Mouse (Mus musculus) splenic B cell, adult 2 months (primary cell): ENCODE data around the gene Trhr2.

Source experiments
- DNase-seq: peaks from one replicate; pipeline ENCODE4 v3.0.0-alpha.2; 2011; ENCODE audit warnings: low read depth, low spot score
- H3K27me3 ChIP-seq: 2 replicates; pipeline ENCODE4 v1.6.1; 2012; ENCODE audit warnings: mild to moderate bottlenecking, low read length, moderate library complexity, mixed read lengths; ENCODE audit not compliant: control insufficient read depth, poor library complexity, insufficient read depth, severe bottlenecking
- H3K36me3 ChIP-seq: 2 replicates; pipeline ENCODE4 v1.6.1; 2012; ENCODE audit warnings: mild to moderate bottlenecking, low read length, moderate library complexity, mixed read lengths; ENCODE audit not compliant: control insufficient read depth, poor library complexity, insufficient read depth, severe bottlenecking

Trhr2 gene

GRCm38 (mm10) chr8:122312553-122312952 is 48.0 kb downstream of the Trhr2 start:
- Histone ChIP-seq H3K27me3 (no peaks in the 10 kb centered on the region), H3K36me3 (no peaks in the 10 kb centered on the region)
- no peak for DNase-seq

DNA sequence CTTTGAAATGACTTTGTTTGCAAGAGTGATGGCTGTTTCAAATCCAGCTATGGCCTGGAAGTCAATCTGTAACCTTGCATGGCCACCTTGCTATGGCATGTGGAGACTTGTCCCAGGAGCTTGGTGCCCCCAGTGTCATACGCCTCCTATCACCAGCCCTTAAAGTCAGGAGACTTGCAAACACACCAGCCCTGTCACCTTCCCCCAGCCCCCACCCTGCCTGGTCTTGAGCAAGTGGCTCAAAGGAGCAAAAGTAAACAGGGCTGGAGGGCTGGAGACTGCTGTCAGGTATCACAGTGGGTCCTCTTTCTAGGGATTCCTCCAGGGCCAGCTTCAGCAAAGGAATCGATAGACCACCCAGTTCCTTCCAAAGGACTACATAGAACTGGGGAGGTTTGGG is 49.4 kb downstream of the Trhr2 start:
- no peaks in the 10 kb centered on the region for H3K27me3 ChIP-seq
- no peak for DNase-seq
- no peaks in the 10 kb centered on the region for H3K36me3 ChIP-seq

- Histone ChIP-seq H3K27me3 (no peaks in the 10 kb centered on the region), H3K36me3 (no peaks in the 10 kb centered on the region)
- DNase-seq, result no peak
These were observed 51.3 kb downstream of the Trhr2 start for GRCm38 (mm10) chr8:122309272-122309671.

DNA sequence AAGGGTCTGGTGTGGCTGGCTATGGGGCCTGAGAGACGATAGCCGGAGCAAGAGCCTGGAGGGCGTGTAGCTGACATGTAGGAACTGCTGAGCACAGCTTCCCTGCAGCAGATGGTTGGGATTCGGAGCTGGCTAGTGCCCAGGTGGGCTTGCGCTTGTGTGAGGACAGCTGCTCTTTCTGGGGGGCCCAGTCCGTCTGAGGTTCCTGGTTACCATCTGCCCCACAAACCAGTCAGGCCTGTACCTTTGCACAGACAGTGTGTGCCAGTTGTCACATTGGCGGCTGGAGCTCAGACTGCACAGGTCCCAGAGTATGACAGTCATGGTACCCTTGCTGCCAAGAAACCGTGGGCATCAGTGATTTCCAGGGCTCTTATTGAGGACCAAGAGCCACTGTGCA is 52.7 kb downstream of the Trhr2 start:
- DNase-seq, result no peak
- Histone ChIP-seq H3K27me3 (no peaks in the 10 kb centered on the region), H3K36me3 (no peaks in the 10 kb centered on the region)
